Mouse (Mus musculus) regulatory T cell (primary cell): ENCODE measurements around the gene Mphosph9.

Experiments
- in situ Hi-C: fragments of 300-600 bp; cut with MboI, MseI; formaldehyde crosslinking; loops from one replicate; pipeline ENCODE4 v1.15.1; 2025; ENCODE audit warnings: high pct_unique_total_duplicates

The Mphosph9 gene

DNA sequence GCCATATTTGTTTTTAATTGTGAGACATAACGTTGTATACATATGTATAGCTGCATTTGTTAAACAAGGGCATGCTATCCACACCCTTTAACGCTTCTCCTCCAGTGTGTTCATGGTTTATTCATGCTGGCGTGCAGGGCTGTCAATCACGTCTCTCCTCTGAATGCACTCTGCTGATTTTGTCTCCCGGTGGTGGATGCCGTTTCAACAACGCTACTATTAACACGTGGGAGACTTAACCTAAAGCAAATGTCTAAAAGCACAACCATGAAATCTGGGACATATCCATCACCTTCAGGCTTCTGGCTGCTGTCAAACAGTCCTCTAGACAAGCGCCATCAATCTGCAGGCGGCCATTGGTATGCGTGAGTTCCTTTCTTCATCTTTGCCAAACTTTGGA is 58.1 kb downstream of the Mphosph9 start:
- in situ Hi-C loops: no loop called here

DNA sequence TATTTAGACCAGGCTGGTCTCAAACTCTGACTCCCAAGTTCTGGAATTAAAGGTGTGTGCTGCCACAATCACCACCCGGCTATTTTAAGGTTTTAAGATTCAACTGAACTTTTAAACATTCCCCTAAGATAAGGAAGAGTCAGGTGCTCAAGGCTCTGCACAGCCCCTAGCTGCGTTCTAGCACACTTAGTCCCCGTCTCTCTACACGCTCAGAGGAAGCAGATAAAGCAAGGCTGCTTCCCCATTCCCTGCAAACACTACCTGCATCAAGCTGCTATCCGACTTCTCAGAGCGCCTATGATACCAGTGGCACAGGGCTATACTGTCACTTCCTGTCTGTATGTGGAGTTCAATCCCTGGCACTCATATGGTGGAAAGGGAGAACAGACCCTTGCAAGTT is 60.1 kb downstream of the Mphosph9 start:
- in situ Hi-C loops: no loop called here

- in situ Hi-C loops: no loop called here
These were observed 61.0 kb downstream of the Mphosph9 start for GRCm38 (mm10) chr5:124266821-124267220.

DNA sequence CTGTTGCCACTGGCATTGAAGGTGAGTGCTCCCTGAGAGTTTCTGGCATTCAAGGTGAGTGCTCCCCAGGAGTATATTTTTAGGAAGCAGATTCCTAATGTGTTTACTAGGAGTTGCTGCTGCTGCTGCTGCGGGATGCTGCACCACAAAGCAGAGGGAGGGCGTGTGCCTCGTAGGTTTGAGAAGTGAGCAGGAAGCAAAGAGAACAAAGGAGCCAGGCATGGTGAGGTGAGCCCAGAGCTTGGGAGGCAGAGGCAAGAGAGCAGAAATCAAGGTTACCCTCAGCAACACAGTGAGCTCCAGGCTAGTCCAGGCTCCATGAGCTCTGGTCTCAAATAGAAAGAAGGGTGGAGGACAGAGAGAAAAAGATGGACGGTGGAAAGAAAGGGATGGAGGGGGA is 64.5 kb downstream of the Mphosph9 start:
- in situ Hi-C loops: no loop called here

DNA sequence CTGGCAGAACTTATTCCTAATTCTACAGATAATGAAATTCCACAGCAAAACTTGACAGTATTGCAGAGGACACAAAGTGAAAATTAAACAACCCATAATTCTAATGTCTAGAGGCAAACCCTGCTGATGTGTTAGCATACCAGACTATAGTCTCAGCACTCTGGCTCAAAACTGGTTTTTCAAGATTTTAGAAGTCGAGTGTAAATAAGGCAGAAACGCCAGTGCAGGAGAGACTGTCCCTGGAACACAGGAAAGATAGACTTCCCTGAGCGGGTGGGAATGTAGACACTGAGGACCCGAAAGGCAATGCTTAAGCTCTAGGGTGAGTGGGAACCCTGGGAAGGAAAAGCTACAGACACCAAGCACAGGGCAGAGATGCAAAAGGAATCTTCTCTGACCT is 65.7 kb downstream of the Mphosph9 start:
- in situ Hi-C loops: no loop called here

DNA sequence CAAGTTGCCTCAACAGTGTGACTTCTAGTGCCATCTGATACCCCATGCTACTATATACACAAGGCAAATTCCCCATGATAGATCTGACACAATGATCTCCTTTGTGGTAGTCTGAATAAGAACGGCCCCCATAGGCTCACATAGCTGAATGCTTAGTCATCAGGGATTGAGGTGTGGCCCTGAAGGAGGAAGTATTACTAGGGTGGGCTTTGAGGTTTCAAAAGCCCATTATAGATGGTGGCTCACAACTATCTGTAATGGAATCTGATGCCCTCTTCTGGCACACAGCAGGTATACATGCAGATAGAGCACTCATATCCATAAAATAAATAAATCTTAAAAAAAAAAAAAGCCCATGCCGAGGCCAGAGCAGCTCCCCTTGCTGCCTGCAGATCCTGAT is 68.6 kb downstream of the Mphosph9 start:
- in situ Hi-C loops: loop anchor here (5.0 kb wide), 2 partner anchors 43 to 97 kb away; no protein-coding TSS in a partner anchor

DNA sequence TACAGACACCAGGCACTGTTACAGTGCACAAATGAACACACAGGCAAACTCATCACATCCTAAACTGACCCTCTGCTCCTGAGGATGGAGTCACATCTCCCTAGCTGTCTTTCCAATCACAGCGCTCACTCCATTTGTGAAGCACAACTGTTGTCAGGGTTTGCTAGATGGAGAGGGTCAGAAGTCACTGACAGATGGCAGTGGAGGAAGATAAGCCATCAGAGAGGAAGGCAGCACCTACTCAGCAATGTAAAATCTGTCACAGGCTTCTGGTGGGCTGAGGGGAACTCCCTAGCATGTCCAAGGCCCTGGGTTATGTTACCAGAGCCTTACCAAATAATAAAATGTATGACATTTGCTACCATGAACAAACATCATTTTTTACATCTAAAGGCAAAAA is 69.7 kb downstream of the Mphosph9 start:
- in situ Hi-C loops: loop anchor here (5.0 kb wide), 2 partner anchors 44 to 96 kb away; no protein-coding TSS in a partner anchor

DNA sequence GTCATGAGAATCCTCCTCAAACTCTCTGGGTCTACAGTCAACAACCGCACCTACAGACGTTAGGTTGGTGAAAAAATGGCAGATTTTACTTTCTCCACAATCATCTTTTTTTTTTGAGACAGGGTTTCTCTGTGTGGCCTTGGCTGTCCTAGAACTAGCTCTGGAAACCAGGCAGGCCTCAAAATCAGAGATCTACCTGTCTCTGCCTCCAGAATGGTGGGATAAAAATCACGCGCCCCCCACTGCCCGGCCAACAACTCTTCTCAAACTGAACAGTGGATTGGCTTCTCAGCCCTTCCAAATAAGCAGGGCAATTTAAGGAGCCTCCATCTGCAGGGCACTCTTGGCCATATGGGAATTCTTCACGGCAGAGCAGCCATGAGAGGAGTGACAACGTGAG is 72.6 kb downstream of the Mphosph9 start:
- in situ Hi-C loops: loop anchor here (5.0 kb wide), 2 partner anchors 47 to 93 kb away; no protein-coding TSS in a partner anchor

GRCm38 (mm10) chr5:124253555-124253954 is 74.2 kb downstream of the Mphosph9 start:
- in situ Hi-C loops: no loop called here

- in situ Hi-C loops: no loop called here
These were observed 75.0 kb downstream of the Mphosph9 start for GRCm38 (mm10) chr5:124252580-124253320.

DNA sequence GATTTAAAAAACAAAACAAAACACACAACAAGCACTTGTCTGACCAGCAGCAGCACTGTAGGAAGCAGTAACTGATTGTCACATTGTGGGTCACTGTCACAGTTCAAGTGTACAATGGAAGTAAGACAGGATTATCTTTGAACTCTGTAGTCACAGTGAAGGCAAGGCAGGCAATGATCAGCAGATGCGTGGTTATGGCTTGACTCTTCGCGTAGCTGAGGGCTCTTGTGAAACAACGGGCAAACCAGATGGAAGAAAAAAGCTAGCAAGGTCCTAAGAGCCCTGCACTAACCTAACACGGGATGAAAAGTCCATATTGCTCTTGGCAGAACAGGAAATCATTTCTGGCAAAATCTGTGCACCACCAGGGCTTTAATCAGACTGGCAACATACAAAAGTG is 76.7 kb downstream of the Mphosph9 start:
- in situ Hi-C loops: no loop called here

DNA sequence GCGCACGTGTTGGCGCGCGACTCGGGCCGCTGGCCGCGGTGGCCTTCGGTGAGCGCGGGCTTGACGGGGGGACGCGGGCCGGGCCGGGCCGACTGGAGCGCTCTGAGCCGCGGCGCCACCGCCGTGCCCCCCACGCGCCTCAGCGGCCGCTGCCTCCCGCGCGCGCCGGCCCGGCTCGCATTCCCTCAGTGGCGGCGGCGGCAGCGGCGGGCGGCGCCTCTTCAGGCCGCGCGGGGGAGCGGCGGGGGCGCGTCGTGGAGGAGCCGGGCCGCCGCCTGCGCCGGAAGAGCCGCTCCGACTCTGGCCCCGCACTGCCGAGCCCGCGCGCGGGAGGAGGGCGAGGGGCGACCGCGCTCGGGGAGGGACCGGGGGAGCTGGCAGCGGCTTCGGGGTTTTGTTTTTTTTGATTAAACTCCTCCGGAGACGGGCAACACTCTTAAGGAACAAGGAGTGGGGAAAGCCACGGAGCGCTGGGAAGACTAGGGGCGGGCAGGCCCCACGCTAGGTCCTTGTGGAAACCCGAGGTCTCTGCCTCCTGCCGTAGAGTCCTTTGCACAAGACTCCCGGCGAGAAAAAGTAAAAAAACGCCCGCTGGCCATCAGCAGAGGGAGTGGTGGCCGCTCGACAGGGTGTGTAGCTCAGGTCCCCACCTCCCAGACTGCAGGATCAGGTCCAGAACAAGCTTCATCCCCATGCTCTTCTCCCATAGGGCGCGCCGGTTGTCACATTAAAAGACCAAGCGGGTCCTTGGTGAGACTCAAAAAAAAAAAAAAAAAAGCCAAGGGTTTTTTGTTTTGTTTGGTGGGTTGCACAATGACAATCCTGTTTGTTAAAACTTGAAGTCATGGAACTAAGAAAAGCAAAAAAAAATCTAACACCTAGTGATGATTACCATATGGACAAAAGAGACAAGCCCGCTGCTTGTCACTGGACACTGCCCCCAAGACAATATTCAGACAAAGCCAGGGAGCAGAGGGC is 77.9 kb downstream of the Mphosph9 start, which contains the start of gene Pitpnm2:
Gene Pitpnm2 (minus strand): TSS at position 147 of the 978 bp plus-strand sequence.
- in situ Hi-C loops: no loop called here

DNA sequence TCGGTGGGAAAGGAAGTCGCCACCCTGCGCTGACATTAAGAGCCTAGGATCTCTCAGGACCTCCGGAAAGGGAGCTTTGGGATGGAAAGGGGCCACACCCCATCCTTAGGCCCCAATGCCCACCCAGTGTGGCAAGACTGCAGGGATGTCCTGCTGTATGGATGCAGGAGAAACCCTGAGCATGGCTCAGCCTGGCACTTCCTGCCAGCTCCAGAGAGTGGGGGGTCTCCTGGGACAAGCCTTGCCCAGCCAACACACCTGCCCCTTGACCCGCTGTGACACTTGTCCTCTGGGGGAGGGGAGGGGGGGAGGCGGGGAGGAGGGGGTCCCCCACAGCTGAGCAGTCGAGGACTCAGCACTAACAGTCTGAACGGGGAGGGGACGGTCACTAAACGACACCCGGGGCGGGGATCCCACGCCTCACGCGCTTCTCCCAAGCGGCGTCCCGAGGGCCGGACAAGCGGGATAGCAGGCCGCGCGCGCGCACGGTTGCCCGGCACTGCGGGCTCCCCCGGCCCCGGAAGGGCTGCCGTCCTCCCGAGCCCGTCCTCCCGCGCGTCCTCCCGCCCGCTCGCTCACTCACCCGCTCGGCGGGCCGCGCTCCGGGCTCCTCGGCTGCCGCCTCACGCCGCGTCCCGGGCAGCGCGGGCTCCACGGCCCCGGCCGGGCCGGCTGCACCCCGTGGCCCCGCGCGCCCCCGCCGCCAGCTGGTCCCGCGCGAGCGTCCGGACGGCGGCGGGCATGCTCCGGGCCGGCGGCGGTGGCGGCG is 78.7 kb downstream of the Mphosph9 start:
- in situ Hi-C loops: no loop called here

DNA sequence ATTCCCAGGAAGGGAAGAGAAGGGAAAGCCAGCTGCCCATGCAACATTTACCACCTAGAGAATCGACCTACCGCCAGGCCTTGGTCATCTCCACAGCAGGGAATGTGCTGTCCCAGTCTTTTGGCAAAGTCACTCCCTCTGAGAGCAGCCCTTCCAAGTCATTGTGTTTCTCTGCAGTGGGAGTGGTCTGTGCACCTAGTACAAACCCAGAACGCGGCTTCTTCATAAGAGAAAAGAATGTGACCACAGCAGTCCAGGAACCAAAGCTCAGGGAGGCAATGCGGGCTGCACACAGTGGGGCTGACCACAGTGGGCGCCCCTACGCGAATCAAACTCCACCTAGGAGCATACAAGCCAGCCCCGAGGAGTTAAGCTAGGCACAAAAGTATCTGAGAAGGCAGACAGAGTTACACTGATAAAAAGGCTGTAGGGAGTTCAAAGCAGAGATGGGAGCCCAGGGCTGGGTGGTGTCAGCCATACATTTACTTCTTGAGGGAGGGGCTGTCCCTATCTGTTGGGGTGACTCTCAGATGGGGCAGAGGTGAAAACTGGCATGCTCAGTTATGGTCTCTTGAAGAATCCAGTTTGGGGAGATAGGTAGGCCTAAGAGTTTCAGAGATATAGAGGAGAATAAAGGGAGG is 79.7 kb downstream of the Mphosph9 start:
- in situ Hi-C loops: no loop called here

DNA sequence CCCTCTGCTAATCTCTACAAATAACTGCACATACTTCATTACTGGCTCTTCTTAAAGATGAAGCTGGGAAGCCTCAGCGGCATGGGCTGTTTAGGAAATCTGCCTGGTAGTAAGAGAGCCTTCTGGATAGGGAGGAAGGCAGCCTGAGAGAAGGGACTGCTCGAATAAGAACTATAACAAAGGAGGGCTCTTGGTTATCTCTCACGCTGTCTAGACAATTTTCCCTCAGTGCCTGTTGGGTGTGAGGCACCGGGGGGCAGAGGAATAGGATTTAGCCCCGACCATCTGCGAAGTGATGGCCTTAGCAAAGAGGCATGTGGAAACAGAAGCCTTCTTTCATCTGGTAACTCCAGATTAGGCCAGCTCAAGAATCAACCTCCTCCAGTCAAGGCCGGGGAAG is 80.5 kb downstream of the Mphosph9 start:
- in situ Hi-C loops: no loop called here

GRCm38 (mm10) chr5:124244885-124245284 is 82.9 kb downstream of the Mphosph9 start:
- in situ Hi-C loops: no loop called here

DNA sequence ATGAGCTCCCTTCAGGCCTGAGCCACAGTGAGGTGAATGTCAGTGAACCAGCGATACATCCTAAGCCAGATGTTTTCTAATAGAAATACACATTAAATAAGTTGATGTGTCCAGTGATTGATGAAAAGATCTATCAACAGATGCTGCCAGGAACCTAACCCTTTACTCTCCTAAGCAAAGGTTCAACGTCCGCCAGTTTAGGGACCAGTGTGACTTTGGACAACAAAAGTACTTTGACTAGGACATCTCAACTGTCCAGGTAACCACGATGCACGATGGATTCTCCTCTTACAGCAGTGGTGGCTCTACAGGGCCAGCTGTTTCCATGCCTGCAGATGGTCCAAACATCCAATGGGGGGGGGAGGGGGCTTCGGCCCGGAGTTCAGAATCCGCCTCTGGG is 83.3 kb downstream of the Mphosph9 start:
- in situ Hi-C loops: no loop called here

- in situ Hi-C loops: no loop called here
These were observed 84.4 kb downstream of the Mphosph9 start for GRCm38 (mm10) chr5:124243236-124243901.

DNA sequence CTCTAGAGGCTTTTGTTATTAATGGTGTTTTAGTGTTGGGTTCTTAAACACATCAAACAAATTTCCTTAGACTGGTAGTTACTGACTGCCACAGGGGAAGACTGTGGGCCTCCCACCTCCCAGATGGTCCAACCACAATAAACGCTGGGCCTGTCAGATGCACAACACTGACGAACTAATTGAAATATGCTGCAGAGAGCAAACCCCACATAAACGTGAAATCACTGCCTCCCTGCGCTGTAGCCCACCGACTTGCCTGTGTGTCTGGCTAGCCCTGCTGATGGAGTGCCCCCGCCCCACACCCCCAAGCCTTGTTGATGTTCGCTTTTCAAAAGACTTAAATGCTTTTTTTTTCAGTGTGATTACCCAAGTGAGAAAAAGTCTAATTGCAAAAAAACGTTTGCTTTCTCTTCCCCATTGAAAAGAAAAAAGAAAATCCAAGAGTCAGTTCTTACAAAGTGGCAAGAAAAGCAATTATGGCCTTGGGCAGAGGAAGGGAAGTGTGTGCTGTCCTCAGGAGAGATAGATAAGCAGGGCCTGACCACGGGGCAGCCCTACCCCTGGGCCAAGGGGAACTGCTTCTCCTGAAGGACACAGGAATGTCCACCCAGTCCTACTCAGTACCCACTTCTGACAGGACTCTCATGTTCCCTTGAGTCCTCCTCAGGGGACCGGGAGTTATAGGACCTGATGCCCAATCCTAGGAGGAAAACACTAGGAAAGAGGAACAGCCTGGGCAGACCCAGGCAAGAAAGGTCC is 85.9 kb downstream of the Mphosph9 start:
- in situ Hi-C loops: no loop called here
